Mouse (Mus musculus) lung, postnatal 36 days (tissue): ENCODE results near the gene Gm26897.

ENCODE experiments used
- DNase-seq: peaks from one replicate; pipeline ENCODE4 v3.0.0; 2022; ENCODE audit warnings: mixed read lengths

Gene Gm26897

DNA sequence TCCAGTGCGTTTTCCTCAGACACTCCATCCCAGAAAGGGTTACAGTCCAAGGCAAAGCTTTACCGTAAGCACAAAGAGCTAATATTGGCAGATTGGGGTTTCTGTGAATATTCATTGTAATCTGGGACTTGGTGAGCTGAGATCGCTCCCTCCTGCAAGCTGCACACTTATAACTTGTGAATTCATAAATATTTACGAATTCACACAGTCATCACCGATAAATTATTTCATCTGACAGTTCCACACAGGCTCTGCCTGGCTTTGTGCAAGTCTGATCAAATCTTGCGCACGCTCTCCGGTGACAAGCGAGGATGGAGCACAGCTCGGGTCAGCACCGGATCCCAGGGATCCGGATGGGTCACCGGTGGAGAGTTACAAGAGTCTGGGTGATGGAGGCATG is 16.4 kb downstream of the Gm26897 start:
- DNase-seq = no peak

DNA sequence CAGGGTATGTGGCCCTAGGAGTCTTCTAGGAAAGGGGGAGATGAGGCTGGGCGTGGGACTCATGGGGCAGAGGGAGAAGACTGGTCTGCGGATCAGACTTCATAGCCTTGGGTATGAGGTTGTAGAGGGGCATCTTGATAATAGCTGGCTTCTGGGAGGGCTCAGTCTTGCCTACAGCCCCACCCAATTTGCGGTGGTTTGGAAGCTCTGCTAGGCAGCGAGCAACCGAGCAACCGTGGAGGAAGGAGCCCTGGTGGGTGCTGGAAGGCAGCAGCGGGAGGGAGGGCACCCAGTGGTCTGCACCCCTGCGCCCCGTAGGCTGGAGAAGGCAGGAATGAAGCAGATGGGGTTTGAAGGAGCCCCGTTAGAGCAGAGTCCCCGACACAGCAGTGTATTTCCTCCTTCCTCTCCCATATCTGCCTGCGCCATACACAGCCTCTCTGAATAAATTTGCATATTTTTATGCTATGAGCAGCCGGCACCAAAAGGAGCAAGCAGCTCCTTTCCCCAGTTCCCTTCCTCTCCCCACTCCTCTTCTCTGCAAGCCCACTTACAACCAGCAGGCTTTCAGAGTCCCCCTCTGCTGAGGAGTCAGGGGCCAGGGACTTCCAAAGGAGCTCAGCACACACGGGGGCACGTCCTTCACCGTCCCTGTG is 20.9 kb downstream of the Gm26897 start:
- DNase-seq = no peak

DNA sequence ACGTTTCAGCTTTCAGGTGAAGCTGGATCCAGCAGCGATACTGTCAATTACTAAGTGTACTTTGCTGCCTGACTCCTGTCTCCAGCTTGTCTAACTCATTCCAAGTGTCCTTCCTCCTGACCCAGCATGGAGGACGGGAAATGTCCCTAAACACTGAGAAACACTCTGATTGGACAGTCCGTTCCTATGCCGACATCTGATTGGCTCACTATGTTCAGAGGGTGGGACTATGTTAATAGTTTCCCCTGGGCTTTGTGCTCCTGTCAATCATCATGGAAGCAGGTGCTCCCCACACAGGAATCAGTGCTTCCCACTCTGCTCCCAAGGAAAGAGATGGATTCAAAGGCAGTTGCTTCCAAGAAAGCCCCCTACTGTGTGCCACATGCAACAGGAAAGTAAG is 21.6 kb downstream of the Gm26897 start:
- DNase-seq = no peak

DNA sequence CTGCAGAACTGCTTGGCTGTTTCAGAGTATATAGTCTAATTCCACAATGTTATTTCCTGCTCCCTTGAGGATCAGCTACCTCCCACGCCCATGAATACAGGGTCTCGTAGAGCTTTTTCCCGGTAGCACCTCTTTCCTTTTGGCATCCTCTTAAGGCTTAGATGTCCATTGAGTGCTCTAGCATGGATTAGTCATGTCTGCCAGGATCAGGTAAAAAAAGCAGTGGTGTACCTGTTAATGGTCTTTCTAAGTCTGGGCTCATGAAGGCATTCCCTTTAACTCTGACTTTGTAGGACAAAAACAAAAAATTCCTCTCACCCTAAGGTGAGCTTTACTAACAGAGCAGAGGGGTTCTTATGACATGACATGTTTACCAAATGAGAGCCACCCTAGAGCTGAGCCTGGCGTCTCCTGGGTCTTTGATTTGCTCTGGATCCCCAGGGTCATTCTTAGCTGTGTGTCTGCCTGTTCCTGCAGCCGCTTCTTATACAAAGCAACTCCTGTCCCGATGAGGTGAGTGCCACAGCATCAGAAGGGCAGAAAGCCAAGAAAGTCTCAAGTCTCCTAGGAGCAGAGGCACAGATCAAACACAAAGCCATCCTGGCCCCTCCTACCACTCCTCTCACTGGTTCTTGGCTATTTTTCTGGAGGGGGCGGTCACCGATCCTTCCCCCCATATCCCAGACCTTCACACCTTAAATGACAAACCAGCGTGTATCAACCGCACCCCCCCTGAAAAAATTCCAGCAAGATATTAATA is 27.2 kb downstream of the Gm26897 start:
- peak; percentile 6 for DNase-seq

DNA sequence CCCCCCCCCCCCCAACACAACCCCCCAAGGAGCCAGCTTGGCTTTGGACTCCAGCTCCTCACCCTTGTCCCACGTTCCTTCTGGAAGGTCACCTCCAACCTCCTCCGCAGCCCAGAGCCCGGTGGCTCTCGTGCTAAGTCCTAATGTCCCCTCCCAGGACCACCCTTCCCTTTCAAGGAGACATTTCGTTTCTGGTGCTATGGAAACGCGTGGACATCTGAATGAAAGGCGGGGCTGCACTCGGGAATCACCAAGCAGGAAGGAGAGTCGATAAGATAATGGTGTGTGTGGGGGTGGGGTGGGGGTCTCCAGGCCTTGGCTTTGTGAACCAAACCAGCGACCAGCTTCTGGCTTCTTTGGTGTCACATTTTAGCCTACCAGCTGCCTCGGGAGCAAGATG is 27.9 kb downstream of the Gm26897 start:
- peak; percentile 4 for DNase-seq

DNA sequence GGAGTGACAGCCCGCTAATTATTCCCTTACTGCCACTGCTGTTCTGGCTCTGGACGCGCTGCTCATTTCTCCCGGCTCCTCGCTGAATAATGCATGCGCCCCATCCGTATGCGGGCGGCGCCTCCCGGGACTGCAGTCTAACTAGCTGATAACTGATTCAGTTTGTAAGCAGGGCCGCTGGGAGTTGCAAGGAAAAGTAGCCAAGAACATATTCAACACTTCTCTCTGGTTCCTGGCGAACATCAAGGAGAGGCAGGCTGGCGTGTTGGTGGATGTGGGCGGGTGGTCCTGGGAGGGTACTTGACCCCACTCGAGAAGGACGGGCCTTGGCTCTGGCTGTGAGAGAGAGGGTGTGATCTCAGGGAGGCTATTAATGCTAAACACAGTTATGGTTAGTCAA is 28.4 kb downstream of the Gm26897 start:
- peak; percentile 42 for DNase-seq

DNA sequence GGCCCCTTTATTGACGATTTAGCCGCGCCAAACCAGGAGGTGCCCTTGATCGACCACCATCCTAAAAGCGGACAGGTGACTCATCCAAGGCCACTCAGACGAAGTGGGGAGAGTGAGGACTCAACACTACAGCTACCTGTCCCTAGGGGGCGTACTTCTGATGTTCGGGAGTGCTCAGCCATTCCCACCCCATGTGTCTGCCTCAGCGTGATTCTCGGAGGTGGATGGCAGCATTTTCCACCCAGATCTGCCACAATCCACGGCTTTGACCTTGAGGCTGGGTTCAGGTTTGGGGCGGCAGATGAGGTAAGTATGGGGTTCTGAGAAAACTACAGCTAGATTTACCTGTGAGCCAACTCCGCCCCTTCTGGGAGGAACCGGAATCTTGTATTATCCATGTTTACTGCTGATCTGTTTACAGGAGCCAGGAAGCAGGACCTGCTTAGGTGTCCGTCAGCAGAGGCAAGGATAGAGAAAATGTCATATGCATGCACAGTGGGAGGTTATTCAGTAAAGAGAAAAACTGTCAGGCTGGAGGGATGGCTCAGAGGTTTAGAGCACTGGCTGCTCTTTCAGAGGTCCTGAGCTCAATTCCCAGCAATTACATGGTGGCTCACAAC is 32.1 kb downstream of the Gm26897 start:
- no peak for DNase-seq

DNA sequence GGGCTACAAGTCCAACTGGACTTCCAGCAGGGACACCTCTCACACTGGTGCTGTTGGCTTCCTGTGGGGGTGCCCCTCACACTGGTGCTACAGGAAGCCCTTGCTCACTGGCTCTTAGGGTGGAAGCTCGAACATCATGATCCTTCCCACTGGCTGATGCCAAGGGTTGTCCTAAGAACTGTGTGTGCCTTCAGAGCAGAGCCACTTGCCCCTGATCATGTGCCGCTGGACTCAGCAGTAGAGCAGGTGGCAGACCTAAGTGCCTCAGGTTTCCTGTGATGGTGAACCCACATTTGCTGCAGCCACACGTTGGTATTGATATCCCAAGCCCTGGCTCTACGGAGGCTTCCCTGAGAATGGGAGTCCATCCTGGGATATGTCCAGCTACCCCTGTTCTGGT is 33.0 kb downstream of the Gm26897 start:
- no peak for DNase-seq

DNA sequence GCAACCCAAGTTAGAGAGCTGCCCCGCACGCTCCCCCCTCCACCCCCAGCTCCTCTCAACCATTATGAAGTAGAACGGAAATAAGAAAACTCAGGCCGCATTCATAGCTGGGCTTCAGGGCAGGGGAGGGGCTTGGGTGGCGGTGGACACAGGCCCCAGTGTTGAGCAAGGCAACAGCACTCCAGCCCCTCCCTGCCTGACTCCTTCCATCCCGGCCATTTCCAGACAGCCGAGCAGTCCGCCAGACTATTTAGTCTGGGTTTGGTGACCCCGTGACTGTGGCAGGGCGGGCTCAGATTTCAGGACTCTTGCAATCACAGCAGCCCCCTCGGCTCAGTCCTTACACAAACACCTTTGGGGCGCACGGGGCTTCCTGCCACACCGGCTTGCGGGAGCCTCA is 36.5 kb downstream of the Gm26897 start:
- DNase-seq = peak; percentile 64

DNA sequence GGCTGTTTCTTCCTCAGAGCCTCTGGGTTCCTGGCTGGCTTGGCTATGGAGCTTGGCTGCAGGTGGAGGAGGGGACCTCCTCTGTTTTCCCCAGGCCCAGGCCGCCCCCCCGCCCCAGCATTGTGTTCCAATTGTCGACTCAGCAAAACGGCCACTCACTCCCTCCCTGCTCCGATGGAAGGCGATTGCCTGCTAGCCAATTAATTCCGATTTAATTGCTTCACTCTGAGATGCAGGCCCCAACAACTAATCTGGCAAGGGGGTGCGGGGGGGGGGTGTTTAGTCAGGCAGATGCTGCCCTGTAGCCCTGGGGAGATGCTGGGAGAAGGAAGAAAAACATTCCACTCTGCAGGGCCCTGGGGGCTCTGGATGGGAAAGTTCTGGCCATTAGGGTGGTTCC is 38.4 kb downstream of the Gm26897 start:
- DNase-seq = no peak

DNA sequence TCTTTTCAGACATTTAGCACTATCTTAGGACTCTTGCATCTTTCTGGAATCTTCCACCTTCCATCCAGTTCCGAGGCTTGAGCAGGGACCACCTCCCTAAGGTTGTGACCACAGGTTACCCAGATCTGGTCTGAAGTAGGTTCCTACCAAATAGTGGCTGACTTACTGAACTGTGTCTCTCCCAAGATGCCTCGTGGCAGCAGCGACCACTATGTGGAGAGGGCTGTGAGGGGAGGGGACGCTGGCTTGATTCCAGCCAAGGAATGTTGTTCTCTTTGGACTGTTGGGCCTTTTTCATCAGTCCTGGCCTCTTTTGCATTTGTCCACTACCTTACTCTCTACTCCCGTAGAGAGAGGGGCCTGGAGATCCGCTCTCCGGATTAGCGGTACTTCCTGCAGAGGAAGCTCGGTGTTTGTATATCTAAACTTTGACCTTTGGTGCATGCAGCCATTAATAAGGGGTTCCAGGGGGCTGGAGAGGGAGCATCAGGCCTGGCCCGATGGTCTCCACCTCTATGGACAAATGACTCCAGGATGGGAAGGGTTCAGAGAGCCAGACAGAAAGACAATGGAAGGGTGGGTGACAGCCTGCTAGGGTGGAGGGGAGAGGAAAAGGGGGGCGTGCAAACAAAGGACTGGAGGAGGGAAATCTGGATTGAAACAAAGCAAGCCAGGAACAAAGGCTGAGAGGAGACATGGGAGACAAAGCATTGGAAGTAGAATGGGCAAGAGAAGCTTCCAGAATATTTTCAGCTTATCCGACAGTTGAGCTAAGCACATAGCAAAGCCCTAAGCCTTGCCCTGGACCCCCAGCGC is 39.1 kb downstream of the Gm26897 start:
- no peak for DNase-seq

DNA sequence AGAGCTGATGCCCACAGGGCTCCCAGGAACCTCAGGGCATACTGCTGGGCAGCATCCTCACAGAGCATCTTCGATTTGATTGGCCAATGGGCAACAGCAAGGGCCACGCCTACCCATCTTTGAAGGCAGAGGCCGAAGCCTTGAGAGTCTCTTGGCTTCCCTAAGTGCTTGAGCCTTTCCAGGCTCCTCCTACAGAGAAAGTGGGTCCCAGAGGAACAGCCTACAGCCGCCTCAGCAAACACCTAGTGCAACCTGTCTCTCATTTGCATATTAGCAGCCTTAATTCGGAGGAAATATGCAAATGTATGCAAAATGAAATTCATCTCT is 39.6 kb downstream of the Gm26897 start:
- no peak for DNase-seq

DNA sequence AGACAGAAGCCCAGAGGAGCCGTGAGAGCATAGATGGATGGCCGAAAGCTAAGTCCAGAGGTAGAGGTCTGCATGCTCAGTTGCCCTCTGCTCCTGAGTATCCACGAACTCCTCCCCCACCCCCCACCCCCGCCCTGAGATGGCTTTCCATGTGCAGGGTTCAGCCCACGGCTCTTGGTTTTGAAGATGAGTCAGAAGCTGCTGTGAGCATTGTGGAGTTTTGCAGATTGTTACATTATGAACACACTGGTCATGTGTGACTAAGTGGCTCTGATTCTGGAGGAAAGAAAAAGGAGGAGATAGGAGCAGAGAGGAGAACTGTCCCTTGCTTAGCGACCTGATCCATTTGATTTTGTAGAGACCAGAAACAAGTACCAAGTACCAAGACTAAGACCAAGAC is 42.5 kb downstream of the Gm26897 start:
- DNase-seq = no peak

DNA sequence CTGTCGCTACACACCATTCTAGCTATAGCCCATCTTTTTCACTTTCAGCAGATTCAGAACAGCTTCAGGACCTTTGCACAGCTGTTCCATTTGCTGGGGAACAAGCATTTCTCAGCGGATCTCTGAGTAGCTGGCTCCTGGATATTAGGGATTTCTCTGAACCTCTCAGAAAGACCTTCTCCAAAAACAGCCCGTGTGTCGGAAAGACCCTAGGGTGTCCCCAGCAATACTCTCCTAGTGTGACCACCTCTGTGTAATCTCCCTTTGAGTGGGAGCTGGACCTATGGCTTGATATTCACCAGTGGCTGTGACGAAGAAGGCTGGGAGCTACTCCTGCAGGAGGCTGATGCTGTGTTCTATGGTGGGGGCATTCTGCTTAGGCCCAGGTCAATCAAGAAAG is 44.4 kb downstream of the Gm26897 start:
- DNase-seq = no peak

DNA sequence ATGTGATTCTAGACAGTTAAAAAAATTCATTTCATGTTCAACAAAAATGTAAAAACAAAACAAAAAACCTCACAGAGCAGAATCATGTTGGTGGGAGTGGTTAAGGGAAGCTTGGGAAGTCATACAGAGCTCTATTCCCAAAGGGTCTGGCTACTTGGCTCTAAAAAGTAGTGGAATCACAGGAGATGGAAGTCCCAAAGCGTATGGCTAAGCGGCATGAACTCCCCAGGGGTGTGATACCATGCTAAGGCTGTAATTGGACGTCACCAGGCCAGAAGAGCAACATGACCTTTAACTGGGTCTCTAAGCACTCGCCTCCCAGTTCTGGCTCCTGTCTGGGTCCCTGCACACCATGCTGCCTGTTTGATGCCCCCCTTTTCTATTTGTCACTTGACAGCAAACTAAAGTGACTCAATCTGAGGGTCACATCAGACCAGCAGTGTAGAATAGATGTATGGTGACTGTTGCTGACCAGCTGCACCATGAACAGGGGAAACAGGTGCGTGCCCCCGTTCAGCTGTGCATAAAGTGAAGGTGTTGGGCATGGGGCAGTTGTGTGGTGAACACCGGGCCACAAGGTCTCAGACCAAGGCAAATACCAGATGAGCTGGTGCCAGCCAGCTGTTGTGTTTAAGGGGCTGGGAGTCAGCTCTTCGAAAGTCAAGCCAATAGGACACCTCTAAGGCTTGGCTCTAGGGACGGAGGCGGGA is 46.2 kb downstream of the Gm26897 start:
- no peak for DNase-seq
